Mouse (Mus musculus) liver, embryonic 11.5 days (tissue): ENCODE measurements around the gene Defb10. TPM values are rescaled to one million over a fixed set of nuclear protein-coding genes. Genes with fewer than 3 reads are reported as not detected.
"Not testable (repeated sequence)": the region's sequence is repeated elsewhere in the genome, so short reads cannot be mapped to it uniquely, and the experiment has no call there.

ENCODE experiments used
- ATAC-seq: fragments of 200-750 bp; cut with Nextera tagmentation; replicated peaks from 2 replicates; pipeline ENCODE4 v1.8.0; 2017; ENCODE audit warnings: moderate number of reproducible peaks, mild to moderate bottlenecking, moderate TSS enrichment, moderate library complexity; ENCODE audit not compliant: low FRiP score
- DNase-seq: peaks from one replicate; pipeline ENCODE4 v3.0.0-alpha.2; 2017; ENCODE audit warnings: low spot score
- H3K27ac ChIP-seq: fragments of 300-500 bp; sonication (generic); 2 replicates; pipeline ENCODE4 v1.5.1; 2014; ENCODE audit warnings: mild to moderate bottlenecking, low read depth, low read length, control low read depth
- H3K27me3 ChIP-seq: fragments of 300-500 bp; sonication (generic); replicated peaks from 2 replicates; pipeline ENCODE4 v1.6.1; 2014; ENCODE audit warnings: low read length, mixed read lengths; ENCODE audit not compliant: control insufficient read depth, insufficient read depth
- H3K36me3 ChIP-seq: fragments of 300-500 bp; sonication (generic); 2 replicates; pipeline ENCODE4 v1.6.1; 2014; ENCODE audit warnings: mild to moderate bottlenecking, low read length, moderate library complexity, mixed read lengths; ENCODE audit not compliant: control insufficient read depth, insufficient read depth
- H3K4me1 ChIP-seq: fragments of 300-500 bp; sonication (generic); replicated peaks from 2 replicates; pipeline ENCODE4 v1.6.1; 2014; ENCODE audit warnings: low read length, mixed read lengths; ENCODE audit not compliant: control insufficient read depth, insufficient read depth
- H3K4me2 ChIP-seq: fragments of 300-500 bp; sonication (generic); 2 replicates; pipeline ENCODE4 v1.6.1; 2014; ENCODE audit warnings: mild to moderate bottlenecking, control low read depth, moderate library complexity
- H3K4me3 ChIP-seq: fragments of 300-500 bp; sonication (generic); 2 replicates; pipeline ENCODE4 v1.5.1; 2014; ENCODE audit warnings: low read depth, low read length, control low read depth
- H3K9ac ChIP-seq: fragments of 300-500 bp; sonication (generic); 2 replicates; pipeline ENCODE4 v1.6.1; 2014; ENCODE audit warnings: low read depth, low read length, control low read depth
- H3K9me3 ChIP-seq: fragments of 300-500 bp; sonication (generic); 2 replicates; pipeline ENCODE4 v1.6.1; 2016; ENCODE audit warnings: low read length, inconsistent platforms, mixed read lengths; ENCODE audit not compliant: control insufficient read depth
- WGBS: fragments of 180-500 bp; shearing (Covaris S2); extraction: QIAGEN DNeasy Blood & Tissue Kit; methylation state at CpG from one replicate; pipeline ENCODE4 v1.1.7; 2014; 5-methylcytosine and 5-hydroxymethylcytosine counted together
- polyA plus RNA-seq: library from polyadenylated mRNA; unstranded; fragments of >200 nt; fragmentation: Nextera tagmentation; extraction: Ambion mirVana; gene quantifications from 2 replicates; pipeline ENCODE4 v1.2.1, GENCODE M21; 2014

Defb10 gene
- polyA plus RNA-seq: not detected in 2 replicates

DNA sequence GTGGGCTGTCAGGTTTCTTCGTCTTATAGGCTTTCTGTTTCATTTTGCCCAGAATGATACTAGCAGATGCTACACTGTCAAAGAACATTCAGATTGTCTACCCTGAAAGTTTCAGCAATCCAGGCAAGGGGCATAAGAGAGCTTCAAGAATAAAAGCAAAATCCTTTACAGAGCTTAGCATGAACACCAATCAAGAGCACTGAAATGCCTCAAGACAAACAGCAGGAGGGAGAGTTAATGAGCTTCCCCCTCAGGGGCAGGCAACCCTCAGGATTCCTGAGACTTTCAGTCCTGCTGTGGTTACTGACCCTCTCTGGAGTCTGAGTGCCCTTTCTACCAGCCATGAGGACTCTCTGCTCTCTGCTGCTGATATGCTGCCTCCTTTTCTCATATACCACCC, at the start of gene Defb10:
Defb10 (plus strand) TSS at position 316 of the 400 bp plus-strand sequence.
- not testable (repeated sequence) for H3K4me2 ChIP-seq
- 57% methylated on average over 1 of the region's 1 CpGs for WGBS

DNA sequence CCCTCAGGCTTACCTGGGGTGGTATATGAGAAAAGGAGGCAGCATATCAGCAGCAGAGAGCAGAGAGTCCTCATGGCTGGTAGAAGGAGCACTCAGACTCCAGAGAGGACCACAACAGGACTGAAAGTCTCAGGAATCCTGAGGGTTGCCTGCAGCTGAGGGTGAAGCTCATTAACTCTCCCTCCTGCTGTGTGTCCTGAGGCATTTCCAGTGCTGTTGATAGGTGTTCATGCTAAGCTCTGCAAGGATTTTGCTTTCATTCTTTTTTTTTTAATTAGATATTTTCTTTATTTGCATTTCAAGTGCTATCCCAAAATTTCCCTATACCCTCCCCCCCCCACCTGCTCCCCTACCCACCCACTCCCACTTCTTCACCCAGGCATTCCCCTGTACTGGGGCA, 26.6 kb downstream of the Defb10 start, which contains the start of gene Defb9:
Defb9 (minus strand) TSS at position 101 of the 400 bp plus-strand sequence.
- ATAC-seq, H3K27ac ChIP-seq, H3K9me3 ChIP-seq, H3K36me3 ChIP-seq, H3K4me2 ChIP-seq, H3K27me3 ChIP-seq, H3K9ac ChIP-seq, H3K4me3 ChIP-seq, H3K4me1 ChIP-seq, DNase-seq: not testable (repeated sequence)

More for the DNA sequence above, at the start of gene Defb10:
- H3K27ac ChIP-seq, H3K36me3 ChIP-seq, H3K9ac ChIP-seq, H3K27me3 ChIP-seq, H3K9me3 ChIP-seq, ATAC-seq, H3K4me3 ChIP-seq, H3K4me1 ChIP-seq, DNase-seq: not testable (repeated sequence)

DNA sequence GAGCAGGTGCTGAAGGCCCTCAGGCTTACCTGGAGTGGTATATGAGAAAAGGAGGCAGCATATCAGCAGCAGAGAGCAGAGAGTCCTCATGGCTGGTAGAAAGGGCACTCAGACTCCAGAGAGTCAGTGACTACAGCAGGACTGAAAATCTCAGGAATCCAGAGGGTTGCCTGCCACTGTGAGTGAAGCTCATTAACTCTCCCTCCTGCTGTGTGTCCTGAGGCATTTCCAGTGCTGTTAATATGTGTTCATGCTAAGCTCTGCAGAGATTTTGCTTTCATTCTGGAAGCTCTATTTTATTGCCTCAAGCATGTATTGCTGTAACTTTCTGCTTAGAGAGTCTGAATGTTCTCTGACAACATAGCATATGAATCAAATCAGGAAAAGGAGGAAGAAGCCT, 47.6 kb downstream of the Defb10 start, which contains the start of gene Defb11:
Defb11 (minus strand) TSS at position 123 of the 400 bp plus-strand sequence.
- not testable (repeated sequence) for DNase-seq, ATAC-seq, H3K9me3 ChIP-seq, H3K36me3 ChIP-seq, H3K27me3 ChIP-seq, H3K4me3 ChIP-seq, H3K27ac ChIP-seq, H3K4me1 ChIP-seq, H3K9ac ChIP-seq, H3K4me2 ChIP-seq

Other genes with a start within 250 kb of the Defb10 start
- not detected in 2 replicates for gene Defa26, start 240.7 kb upstream of the Defb10 start, polyA plus RNA-seq
- gene Defa17, start 203.1 kb upstream of the Defb10 start, polyA plus RNA-seq: not detected in 2 replicates
- not detected in 2 replicates for gene Defa34, start 193.1 kb upstream of the Defb10 start, polyA plus RNA-seq
- not detected in 2 replicates for gene AY761184, start 155.3 kb upstream of the Defb10 start, polyA plus RNA-seq
- not detected in 2 replicates for gene Defa24, start 124.4 kb upstream of the Defb10 start, polyA plus RNA-seq
- not detected in 2 replicates for gene Defb50, start 35.4 kb upstream of the Defb10 start, polyA plus RNA-seq
- gene Defb2, start 19.0 kb upstream of the Defb10 start, polyA plus RNA-seq: not detected in 2 replicates
- gene Defb9, start 26.5 kb downstream of the Defb10 start, polyA plus RNA-seq: not detected in 2 replicates
- not detected in 2 replicates for gene Defb11, start 47.5 kb downstream of the Defb10 start, polyA plus RNA-seq
- gene Defb15, start 73.8 kb downstream of the Defb10 start, polyA plus RNA-seq: not detected in 2 replicates
- gene Defb35, start 79.5 kb downstream of the Defb10 start, polyA plus RNA-seq: not detected in 2 replicates
- gene Defb13, start 87.9 kb downstream of the Defb10 start, polyA plus RNA-seq: not detected in 2 replicates
- gene Fam90a1a, start 99.8 kb downstream of the Defb10 start, polyA plus RNA-seq: not detected in 2 replicates
- not detected in 2 replicates for gene Ccdc70, start 110.9 kb downstream of the Defb10 start, polyA plus RNA-seq
- 24.6 and 25.1 TPM in 2 replicates for gene Atp7b, start 201.4 kb downstream of the Defb10 start, polyA plus RNA-seq
- 22.0 and 29.8 TPM in 2 replicates for gene Alg11, start 201.8 kb downstream of the Defb10 start, polyA plus RNA-seq